Mouse (Mus musculus): ENCODE results near the gene Rcc1l.

DNA sequence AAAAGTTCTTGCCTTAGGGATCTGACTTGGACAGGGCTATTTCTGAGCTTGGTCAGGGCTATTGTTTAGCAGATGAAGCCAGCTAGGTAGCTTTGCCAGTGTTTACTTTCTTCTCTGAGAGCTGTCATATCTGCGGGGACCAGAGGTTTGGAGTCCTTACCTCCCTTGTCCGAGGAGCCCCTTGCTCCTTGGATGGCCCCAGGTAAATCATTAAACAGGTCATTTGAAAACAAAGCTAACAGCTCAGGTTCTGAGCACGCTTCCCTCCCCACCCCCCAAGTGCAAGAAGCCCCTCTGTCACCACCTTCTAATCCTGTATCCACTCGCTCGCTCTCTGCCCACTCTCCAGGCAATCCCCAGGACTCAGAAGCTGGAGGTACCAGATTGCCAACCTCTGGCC, 75.3 kb downstream of the Rcc1l start:
- TF ChIP-seq POLR2A (IDR thresholded peaks at IDR 0.05; ENCODE audit: low read depth, low read length) (no peak), CTCF (IDR thresholded peaks at IDR 0.05; ENCODE audit: extremely low read depth, insufficient read depth, insufficient read length, insufficient replicate concordance) (no peak)
